Mouse (Mus musculus) left cerebral cortex, adult 18-20 months (tissue): ENCODE measurements around the gene Gcsam. TPM values are rescaled to one million over a fixed set of nuclear protein-coding genes. Genes with fewer than 3 reads are reported as not detected.
A peak's percentile ranks its signal among the peaks of the same experiment; 100 is the strongest.

Experiments used
- DNase-seq, 2 experiments: peaks; one replicate each; pipeline ENCODE4 v3.0.0; 2021 to 2022; ENCODE audit warnings: low spot score in 2 of 2, mixed read lengths in 1 of 2
- total RNA-seq, 2 experiments: library from RNA; stranded (reverse); gene quantifications; 2 replicates each; pipeline ENCODE4 v1.2.3; 2021

Gcsam gene
- total RNA-seq, 2 experiments from 2014 or later: not detected

- DNase-seq: no peak
Measured at GRCm38 (mm10) chr16:45644380-45644779, 34.2 kb downstream of the Gcsam start.

- DNase-seq: no peak
Measured at GRCm38 (mm10) chr16:45651497-45651896, 41.3 kb downstream of the Gcsam start.

GRCm38 (mm10) chr16:45653009-45653933 lies 43.1 kb downstream of the Gcsam start:
- DNase-seq: no peak

- DNase-seq: no peak
Measured at GRCm38 (mm10) chr16:45653934-45654332, 43.8 kb downstream of the Gcsam start, which contains the start of gene BC016579. BC016579 (minus strand) TSS chr16:45654068.

- DNase-seq: no peak
Measured at GRCm38 (mm10) chr16:45654465-45654864, 44.3 kb downstream of the Gcsam start.

- no peak for DNase-seq
Measured at GRCm38 (mm10) chr16:45657574-45658159, 47.5 kb downstream of the Gcsam start.

- DNase-seq: no peak
Measured at GRCm38 (mm10) chr16:45658248-45658647, 48.1 kb downstream of the Gcsam start.

- DNase-seq: peak; percentile 58 to 59
Measured at GRCm38 (mm10) chr16:45659596-45659995, 49.4 kb downstream of the Gcsam start.

GRCm38 (mm10) chr16:45662381-45662780 lies 52.2 kb downstream of the Gcsam start:
- no peak for DNase-seq

GRCm38 (mm10) chr16:45666136-45666535 lies 56.0 kb downstream of the Gcsam start:
- no peak for DNase-seq

- no peak for DNase-seq
Measured at GRCm38 (mm10) chr16:45668178-45668577, 58.0 kb downstream of the Gcsam start.

- DNase-seq: no peak
Measured at GRCm38 (mm10) chr16:45670005-45670404, 59.8 kb downstream of the Gcsam start.

Other genes starting within 250 kb of the Gcsam start
- gene Cd200, start 201.3 kb upstream of the Gcsam start, total RNA-seq: 100 to 1,000 TPM; 104 to 109 TPM
- under 1 TPM; 0.14 to 0.23 TPM for gene Gm609, start 117.4 kb upstream of the Gcsam start, total RNA-seq
- gene Gm17783, start 78.3 kb upstream of the Gcsam start, total RNA-seq: not detected
- not detected for gene Slc9c1, start 75.1 kb upstream of the Gcsam start, total RNA-seq
- under 1 TPM in 1 of 2 experiments, not detected in 1; 0.26 TPM for gene BC016579, start 43.7 kb downstream of the Gcsam start, total RNA-seq
- 1 to 10 TPM; 1.5 to 2.7 TPM for gene Tmprss7, start 83.3 kb downstream of the Gcsam start, total RNA-seq
- 100 to 1,000 TPM; 320 to 341 TPM for gene Tagln3, start 114.2 kb downstream of the Gcsam start, total RNA-seq
- gene Abhd10, start 132.6 kb downstream of the Gcsam start, total RNA-seq: 10 to 100 TPM; 23.3 to 27.8 TPM